Mouse (Mus musculus) mature B cell (primary cell): Measurements from ENCODE around the gene Podxl2.

Experiments used
- in situ Hi-C: fragments of 300-500 bp; cut with MboI; formaldehyde crosslinking; loops from 2 replicates; pipeline ENCODE4 v1.14.3; 2019

The Podxl2 gene

DNA sequence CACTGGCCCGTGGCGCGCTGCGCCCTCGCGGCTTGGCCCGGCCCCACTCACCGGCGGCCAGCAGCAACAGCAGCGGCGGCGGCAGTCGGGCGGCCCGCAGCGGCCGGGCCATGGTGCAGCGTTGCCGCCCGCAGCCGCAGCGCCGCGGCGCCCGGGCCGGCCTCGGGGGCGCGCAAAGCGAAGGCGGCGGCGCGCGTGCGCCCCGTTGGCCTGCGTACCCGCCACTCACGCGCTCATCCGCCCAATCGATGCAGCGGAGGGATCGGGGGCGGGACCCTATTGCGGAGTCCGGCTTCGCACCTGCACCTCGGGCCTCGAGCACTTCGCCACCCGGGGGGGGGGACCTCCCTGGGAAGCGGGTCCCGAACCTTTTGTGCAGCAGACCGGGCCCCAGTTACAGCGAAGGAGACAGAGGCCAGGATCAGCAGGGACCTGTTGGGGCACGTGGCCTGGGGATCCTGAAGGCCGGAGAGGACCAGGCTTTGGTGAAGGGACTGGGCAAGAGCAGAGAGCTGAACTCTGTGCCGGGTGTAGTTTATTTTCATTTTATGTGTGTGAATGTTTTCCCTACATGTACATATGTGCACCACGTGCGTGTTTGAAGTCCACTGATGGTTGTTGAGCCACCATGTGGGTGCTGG is at the start of gene Podxl2:
Podxl2 (minus strand) TSS at position 177 of the 641 bp plus-strand sequence.
- in situ Hi-C loops, result no loop called here

DNA sequence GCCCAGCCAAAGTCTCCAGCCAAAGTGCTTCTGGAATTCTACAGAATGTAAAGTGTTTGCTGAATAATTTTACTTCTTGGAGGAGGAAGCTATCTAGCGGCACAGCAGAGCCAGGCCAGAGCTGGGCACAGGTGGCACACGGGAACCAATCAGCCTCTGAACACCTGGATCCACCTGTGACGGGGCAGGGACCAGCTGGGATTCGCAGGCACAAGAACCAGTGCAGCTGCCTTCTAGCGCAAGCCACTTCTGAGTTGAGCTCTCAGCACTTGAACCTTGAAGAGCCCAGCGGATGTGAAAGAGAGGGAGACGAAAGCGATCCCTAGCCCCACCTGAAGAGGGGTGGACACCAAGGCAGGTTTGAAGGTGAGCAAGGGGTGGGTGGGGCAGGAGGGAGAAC is 44.0 kb upstream of the Podxl2 start:
- in situ Hi-C loops, result no loop called here

DNA sequence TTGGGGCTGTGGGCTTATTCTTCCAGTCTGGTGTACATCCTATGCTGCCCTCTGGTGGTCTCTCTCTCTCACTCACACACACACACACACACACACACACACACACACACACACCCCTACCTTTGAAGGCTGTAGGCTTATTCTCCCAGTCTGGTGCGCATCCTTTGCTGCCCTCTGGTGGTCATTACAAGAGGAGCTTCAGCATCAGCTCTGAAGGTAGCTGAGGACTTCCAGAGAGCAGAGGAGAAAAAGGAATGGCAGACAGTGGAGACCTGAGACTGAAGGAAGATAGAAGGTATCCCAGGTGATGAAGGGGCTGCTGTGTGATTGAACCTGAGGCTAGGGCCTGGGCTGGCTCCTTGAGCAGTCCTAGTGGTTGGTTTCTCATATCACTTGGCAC is 41.3 kb upstream of the Podxl2 start:
- in situ Hi-C loops, result no loop called here

DNA sequence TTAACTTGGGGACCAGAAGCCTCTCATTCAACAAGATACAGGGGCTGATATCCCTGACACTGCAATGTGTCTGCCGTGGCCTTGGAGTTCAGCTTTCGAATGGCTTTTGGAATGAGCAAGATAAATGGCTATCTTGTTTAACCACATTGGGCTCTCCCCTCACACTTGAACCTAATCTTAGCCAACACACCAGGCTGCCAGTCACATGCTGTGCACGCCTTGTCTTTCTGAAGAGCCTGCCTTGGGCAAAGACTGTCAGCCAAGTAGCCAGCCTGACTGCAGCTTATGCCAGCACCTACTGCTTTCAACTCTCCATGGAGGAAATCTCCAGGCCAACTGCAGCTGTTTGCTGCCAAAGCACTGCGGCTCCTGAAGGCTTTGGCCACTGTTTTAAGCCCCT is 40.7 kb upstream of the Podxl2 start:
- in situ Hi-C loops, result no loop called here

DNA sequence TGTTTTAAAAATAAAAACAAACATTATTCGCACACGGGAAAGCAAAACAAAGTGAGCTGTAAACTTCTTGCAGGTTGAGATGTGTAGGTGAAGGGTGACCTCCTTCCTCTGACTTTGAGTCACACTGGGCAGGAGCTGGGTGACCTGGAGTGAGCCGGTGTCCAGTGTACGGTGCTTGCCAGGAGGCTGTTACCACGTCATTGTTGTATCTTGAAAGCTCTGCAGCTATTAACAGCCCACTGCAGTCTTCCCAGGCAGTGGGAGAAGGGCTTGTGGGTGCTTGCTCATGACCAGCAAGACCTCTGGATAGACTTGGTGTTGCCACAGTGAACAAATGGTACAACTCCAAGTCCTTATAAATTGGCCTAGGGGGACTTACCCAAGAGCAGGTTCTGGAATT is 40.0 kb upstream of the Podxl2 start:
- in situ Hi-C loops, result no loop called here

DNA sequence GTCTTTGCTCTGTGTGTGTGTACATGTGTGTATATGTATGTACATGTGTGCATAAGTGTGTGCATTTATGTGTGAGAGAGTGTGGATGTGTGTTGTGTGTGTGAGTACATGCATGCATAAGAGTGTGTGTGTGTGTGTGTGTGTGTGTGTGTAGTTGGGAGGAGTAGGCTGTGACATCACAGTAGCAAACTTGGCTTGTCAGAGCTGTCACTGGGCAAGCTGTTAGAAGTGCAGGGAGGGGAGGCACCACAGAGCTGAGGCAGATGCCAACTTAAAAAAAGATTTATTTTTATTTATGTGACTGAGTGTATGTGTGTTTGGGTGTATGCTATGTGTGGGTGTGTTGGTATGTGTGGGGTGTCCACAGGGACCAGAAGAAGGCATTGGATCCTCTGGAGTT is 38.6 kb upstream of the Podxl2 start:
- in situ Hi-C loops, result no loop called here

DNA sequence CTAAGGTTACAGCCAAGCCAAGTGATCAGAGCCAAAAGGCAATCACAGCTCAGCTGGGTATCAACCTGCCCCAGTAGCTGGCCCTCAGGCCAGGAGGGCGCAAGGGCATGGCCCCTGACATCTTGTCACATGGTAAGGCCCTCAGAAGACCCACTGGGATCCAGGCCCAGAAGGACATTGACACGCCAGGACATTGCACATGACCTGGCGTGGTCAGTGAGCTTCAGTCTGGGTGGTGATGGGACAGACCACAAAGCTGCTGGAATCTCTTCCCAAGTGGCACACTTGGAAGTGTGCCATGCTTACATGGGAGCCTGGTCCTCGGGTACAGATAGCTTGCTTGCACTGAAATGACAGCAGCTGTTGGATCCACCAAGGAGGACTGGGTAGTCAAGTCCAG is 38.2 kb upstream of the Podxl2 start:
- in situ Hi-C loops, result no loop called here

DNA sequence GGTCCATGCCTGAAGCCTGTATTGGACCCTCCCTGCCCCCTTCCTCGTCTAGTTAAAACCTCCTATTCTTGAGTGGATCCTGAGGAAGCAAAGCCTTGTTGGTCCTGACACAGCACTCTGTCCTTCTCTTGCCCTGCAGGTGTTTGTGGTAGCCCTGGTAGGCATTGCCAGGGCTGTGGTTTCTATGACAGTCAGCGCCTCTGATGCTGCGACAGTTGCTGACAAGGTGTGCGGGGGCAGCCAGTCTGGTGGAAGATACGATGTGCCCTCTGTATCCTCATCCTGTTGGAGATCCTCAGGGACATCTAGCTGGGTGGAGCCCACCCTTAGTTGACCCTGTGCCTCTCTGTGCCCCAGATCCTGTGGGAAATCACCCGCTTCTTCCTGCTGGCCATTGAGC is 34.3 kb upstream of the Podxl2 start:
- in situ Hi-C loops, result no loop called here

DNA sequence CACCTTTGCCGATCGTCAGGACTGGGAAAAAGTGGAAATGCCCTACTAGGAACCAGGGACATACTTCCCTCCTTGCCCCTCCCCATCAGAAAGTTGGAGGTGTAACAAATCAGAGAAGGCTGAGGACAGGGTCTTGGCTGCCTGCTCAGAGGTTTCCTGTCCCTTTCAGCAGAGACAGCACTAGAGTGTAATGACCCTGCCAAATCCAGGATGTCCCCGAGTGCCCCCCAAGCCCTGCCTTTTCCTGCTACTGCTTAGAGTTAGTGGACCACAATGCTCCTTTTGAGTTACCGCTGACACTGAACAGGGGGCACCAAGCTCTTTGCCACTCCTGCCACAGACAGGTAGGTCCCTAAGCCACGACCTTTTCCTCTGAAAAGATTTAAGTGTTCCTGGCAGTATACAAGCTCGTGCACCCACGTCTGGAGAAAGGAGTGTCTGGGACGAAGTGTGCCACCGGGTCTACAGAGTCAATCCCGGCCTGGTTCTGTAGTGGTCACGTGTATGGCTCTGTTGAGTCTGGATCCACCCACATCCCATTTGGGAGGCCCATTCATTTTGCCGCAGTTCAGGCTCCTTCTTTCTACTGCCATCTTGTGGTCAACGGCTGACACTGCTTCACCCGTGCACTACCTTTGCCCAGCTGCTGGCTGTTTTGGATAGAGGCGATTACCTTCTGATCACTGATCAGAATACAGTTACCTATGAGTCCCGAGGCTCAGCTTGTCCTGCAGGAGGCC is 31.7 kb upstream of the Podxl2 start:
- in situ Hi-C loops, result no loop called here

DNA sequence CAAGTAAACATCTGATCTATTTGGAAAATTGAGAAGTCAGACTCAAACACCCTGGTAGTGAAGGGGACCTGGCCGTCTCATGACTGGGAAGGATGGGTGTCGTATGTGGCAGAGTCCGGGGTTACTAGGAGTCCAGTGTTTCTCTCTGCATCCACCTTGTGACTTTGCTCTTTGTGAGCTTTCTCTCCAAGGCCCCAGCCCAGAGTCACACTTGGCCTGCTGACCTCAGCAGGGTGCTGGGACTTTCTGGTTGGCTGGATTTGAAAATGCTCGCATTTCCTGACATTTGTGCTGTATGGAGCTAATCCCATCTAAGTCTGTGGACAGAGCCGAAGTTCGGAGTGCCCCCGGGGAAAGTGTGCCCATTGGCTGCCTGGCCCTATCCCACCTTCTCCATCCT is 30.2 kb upstream of the Podxl2 start:
- in situ Hi-C loops, result no loop called here

DNA sequence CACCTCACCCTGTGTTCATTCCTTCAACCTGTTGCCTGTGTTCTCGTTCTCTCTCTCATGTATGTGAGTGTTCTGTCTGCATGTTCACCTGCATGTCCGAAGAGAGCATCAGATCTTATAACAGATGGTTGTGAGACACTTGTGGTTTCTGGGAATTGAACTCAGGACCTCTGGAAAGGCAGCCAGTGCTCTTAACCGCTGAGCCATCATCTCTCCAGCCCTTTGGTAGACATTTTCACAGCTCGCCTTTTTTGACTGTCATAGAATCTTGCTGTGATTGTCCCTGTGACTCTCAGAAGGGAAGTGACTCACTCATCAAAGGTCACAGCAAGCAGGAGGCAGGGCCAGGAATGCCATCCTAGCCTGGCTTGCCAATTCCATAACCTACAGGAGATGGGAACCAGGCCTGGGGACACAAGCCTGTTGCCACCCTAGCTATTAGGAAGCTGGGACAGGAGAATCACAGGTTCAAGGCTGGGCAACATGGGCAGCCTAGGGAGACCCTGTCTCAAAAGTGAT is 29.7 kb upstream of the Podxl2 start:
- in situ Hi-C loops, result no loop called here

DNA sequence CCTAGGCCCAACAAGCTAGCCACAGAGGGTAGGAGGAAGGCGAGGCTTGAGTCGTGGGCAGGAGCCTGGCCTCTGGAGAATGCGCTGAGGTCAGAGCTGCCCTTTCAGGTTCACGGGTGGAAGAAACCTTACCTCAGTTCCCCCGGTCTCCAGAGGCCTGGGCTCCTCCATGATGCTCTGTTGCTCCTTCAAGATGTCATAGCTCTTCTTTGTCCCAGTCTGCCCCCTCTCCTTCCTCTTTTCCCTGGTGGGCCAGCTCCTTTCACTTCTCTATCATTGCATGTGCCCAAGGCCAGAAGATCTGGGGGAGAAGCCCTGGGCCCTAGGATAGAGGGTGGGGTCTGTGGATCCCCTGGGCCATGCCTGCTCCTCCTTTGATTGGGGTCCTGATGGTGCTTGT is 28.9 kb upstream of the Podxl2 start:
- in situ Hi-C loops, result no loop called here

DNA sequence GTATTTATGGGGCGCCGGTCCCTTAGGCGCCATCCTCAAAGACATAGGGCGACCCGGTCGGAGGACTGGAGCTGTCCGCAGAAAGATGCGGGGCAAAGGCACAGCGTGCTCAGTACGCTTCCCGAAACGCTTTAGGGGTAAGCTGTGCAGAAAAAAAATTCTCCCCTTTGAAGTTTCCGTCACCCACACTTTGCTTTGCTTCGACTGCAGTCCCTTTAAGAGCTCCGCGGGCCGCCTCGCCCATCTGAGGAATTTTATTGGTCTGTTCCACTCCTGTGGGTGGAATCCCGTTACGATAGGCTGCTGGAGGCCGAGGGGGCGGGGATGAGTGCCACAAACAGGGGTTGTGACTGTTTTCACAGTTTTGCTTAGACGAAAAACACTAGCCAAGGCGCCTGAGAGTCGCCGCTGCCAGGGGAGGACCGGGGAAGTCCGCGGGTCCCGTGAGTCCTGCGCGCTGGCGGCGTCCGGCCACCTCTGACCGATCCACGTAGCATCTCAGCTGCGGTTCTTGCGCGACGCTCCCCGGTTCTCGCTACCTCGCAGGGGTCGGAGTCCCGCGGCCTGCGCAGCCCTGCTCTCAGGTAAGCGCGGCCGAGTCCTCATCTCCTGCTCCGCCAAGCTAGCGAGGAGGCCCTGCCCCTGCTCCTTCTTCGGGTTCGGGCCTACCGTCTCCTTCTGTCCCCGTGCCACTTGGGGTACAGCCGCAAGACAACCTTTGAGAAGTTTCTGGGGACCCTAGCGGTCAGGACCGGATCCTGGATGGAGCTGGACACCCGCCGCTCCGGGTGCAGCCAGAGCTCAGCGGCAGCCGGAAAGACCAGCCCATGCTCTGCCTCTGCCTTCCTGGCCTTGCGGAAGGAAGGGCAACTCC is 27.3 kb upstream of the Podxl2 start, which contains the start of gene Tpra1:
Tpra1 (plus strand) TSS at position 305 of the 874 bp plus-strand sequence.
- in situ Hi-C loops, result no loop called here

DNA sequence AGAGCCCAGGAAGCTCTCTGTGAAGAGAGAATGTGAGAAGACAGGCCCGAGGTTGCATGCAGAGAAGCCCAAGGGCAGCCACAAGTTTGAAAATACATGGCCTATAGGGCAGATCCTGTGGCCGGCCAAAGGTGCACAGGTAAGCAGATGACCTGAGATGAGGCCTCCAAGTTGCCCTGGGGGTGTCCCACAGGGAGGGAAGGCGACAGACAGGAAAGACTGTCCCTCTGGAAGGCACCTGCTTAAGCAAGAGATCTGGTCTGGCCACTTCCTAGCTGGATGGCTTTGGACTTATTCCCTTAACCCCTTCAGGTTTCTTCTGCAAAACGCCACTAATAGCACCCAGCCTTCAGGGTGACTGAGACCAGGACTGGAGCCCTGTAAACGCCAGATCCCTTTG is 26.6 kb upstream of the Podxl2 start:
- in situ Hi-C loops, result no loop called here

DNA sequence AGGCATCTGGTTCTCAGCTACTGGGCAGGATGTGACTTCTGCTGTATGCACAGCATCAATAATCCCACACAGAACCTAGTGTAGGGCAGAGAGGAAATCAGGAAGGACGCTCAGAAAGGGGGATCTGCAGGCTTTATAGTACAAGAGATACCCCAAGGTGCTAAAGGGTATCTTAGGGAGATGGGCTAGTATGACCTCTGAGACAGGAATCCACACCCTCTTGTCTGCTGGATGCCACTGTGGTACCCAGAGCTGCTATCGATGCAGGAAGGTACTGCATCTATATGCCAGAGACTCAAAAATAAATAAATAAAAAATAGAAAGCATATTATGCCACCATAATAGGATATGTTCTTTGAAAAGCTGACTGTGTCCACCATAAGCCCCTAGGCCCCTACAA is 24.8 kb upstream of the Podxl2 start:
- in situ Hi-C loops, result no loop called here

DNA sequence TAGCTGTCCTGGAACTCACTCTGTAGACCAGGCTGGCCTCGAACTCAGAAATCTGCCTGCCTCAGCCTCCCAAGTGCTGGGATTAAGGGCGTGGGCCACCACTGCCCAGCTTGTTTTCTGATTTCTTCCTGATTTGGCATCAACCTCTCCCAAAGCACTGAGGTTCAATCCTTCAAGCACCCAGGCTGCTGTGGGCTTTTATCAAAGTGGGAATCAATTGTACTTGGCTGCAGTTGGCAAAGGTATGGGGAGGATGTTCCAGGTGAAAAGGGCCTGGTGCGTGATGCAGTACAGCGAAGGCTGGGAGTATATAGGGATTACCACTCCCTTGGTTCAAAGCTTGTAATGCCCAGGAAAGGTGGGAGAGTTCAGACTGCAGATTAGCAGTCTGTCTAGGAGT is 24.2 kb upstream of the Podxl2 start:
- in situ Hi-C loops, result no loop called here

DNA sequence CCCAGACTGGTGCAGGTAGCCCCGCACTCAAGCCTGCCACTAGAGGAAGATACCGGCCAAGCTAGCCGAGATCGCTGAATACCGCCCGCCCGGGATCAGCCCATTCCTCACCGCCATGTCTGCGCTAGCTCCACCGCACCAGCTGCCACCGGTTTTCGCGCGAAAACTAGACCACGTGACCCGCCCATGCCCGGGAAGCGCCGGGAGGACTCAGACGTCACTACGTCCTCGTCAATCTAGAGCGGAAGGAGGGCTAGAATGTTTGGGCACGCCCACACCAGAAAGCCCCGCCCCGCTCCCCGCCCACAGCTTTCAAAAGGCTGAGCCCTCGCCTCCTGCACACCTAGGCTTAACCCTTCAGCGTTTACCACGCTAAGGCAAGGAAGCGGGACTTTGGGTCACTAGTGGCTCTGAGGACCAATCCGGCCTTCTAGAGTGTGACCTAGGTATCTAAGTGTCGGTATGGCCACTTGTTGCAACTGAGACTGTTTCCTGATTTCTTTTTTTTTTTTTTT is 23.7 kb upstream of the Podxl2 start, which contains the start of gene Mcm2:
Mcm2 (minus strand) TSS at position 247 of the 515 bp plus-strand sequence.
- in situ Hi-C loops, result no loop called here

DNA sequence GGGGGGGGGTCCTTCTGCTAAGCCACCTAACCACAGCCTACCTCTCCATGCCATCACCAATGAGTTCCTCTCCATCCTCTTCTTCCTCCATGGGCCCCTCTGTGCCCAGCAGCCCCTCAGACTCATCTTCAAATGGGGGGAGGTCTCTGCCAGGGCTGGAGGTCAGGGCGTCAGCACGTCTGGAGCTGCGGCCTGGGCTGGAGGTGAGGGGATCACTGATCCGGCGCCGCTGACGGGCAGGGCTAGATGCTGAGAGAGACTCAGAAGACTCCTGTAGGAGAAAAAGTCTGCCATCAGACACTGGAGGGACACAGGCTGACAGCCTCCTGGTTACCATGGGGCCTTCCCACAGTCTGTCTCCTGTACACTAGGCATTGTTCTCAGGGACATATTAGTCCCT is 22.4 kb upstream of the Podxl2 start:
- in situ Hi-C loops, result no loop called here

DNA sequence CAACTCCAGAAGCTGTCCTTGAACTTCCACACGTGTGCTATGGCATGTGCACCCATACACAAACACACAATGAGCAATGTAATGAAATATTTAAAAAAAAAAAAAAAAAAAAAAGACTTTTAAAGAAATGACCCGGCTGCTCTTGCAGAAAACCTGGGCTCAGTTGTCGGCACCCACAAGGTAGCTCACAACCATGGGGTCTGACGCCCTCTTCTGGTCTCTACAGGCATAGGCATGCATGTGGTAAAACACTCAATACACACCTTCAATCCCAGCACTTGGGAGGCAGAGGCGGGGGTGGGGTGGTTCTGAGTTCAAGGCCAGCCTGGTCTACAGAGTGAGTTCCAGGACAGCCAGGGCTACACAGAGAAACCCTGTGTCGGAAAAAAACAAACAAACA is 21.1 kb upstream of the Podxl2 start:
- in situ Hi-C loops, result no loop called here

DNA sequence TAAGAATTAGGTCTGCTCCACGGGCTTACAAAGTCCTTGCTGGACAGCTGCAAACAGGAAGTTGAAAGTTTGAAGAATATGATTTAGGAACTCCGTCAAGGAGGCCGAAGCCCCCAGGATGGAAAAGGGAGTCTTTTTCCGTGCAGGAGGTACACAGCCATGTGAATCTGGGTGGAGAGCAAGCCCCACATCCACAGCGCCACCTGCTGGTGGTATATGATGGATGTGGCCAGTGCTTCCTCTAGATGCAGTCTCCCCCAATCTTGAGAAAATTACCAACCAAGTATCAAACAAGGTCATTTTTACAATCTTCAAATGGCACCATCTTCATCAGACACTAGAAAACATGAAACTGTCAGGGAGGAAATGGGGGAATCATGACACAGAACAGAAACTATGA is 18.7 kb upstream of the Podxl2 start:
- in situ Hi-C loops, result no loop called here

DNA sequence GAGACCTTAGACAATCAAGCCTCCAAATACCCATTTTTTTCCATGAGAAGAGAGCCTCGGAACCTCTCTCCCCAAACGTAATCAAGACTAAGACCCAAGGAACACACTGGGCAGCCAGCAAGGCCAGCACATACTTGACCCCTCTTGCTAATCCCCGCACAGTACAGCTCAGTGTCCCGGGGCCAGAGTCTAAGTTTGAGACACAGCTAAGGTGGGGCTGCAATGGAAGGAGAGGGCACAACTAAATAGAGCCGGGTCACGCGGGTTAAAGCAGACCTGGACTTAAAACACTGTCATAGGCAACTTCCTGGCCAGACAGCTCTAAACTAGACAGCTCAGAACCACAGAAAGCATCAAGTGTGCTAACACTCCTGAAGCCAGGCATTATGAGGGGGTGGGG is 16.0 kb upstream of the Podxl2 start:
- in situ Hi-C loops, result no loop called here

DNA sequence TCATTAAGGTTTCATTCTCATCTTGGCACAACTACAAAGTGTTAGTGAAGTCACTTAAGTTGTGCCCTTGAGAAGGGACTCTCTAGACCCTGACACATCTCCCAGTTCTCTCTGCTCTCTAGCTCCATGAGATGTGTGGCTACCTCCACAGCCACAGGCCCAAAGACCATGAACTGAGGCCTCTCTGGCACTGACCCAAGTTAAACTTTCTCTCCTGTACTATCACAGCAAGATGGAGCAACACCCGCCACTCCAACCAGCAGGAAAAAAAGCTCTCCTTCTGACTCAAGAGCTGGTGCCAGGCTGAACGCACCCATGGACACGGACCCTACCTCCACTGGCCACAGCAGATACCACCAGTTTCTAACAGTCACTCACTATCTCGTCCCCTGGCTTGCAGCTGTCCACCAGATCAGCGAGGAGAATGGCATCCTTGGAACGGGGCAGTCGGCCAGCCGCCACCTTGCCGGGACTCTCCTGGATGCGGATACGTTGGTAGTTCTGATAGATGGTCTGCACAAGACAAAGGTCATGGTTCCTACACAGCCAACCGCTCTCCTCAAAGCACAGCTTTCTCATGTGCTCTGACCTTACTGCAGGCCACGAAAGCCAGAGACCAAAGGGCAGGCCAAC is 14.7 kb upstream of the Podxl2 start:
- in situ Hi-C loops, result no loop called here
